Mouse (Mus musculus): ENCODE results near the gene Pitx3. TPM values are rescaled to one million over a fixed set of nuclear protein-coding genes. Genes with fewer than 3 reads are reported as not detected.
"Not testable (repeated sequence)": the region's sequence is repeated elsewhere in the genome, so short reads cannot be mapped to it uniquely, and the experiment has no call there.

Gene Pitx3
- 0.12 and 0.19 TPM in 2 replicates for polyA plus RNA-seq (2012; rRNA removed)

DNA sequence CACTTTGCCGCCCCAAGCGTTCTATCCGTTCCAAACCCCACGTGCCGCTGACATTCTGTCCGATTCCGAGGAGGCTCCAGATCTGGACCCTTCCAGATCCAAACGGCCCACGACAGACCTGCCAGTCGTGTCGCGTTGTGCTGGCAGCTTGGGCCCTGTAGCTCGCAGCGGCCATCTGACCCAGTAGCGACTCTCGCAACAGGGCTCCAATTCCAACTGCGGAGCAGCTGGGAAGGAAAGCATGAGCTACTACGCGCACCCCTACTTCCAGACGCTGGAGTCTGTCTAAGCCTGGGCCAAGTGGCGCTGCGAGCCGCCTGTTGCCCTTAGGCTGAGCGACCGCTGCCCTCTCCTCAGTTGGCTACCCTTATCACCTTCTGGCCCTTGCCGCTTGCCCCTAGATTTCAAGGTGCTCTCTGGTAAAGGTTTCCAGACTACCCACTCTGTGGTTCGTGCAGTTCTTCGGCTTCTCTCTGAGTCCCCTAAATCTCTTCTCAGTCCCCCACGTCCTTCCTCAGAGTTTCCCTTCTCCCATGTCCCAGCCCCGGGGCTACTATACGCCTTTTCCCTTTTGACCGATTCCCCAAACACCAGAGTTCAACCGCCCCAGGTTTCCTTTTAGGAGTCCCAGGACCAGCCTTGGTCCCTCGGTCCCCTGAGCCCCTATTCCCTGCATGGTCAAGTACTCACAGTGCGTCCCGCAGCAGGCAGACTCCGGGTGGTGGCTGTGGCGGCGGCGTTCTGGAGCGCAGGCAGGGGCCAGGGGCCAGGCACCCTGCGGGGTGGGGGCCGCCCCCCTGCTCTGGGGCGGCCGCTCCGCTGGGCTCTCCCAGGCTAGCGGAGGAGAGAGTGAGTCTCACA lies at the start of gene Pitx3:
Pitx3 (minus strand) TSS at position 816 of the 861 bp plus-strand sequence.
- DNase-seq (ENCODE audit: low spot score): no peak

DNA sequence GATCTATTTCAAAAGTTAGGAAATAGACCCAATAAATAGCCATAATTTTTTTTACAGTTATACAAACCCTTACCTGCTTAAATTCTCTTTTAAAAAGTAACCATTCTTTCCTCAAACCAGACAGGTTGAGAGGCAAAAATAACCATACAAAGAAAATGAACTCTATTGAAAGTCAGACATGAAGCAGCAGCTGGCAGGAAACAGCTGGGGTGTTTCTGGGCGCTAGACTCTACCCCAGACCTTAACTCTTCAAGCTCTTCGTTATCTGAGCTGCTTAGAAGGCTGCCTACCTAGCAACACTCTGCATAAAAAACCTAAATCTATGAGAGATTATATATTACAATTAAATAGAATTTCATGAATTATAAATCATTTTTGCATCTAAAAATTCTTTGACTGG lies 39.1 kb upstream of the Pitx3 start:
- DNase-seq (ENCODE audit: low spot score): no peak

DNA sequence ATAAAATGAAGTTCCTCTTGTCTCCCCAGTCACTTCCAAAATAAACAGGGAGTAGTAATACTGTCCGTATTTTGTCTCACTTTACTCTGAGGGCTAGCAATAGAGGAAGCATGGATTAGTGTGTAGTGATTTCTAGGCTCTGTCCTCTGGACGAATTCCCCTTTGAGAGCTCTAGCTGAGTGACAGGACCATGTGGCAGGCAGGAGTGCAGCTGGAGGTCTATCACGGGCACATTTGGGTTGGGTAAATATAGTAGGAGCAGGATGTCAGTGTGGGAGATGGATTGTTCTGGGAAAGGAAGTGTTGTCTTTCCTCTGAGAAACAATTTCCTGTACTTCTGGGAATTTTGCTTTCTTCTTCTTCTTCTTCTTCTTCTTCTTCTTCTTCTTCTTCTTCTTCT lies 38.5 kb upstream of the Pitx3 start:
- no peak for DNase-seq (ENCODE audit: low spot score)

DNA sequence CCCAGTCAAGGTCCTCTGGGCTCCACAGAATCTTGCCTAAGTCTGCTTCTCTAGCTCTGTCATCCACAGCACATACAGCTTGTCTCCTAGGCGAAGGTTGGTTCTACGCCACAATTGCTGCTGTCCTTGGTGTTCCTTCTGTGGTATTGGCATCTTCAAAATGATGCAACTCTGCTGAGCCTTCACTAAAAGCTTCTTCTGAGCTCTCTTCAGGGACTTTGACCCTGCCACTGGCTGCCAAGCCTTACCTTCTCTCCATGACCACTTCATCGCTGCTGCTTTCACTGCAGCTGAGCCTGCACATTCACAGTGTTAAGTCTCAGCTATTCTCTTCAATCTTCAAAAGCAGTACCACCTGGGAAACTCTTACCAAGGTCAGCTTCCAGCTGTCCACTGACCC lies 34.1 kb upstream of the Pitx3 start:
- DNase-seq (ENCODE audit: low spot score): no peak

DNA sequence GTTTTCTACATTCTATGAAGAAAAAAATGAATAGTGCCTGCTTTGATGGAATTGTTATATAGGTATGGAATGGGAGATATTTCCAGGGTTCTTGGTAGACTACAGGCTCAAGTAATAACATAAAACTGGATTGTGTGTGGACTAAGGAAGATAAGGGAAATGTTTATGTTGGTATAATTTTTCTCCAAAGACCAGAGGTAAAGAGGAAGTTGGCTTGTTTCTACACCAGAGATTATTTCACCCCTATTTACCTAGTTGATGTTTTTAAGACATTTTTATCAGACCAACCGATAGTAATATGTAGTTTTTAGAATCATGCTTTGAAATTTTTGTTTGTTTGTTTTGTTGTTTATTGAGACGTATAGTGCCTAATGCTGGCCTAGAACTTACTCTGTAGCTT lies 32.1 kb upstream of the Pitx3 start:
- no peak for DNase-seq (ENCODE audit: low spot score)

DNA sequence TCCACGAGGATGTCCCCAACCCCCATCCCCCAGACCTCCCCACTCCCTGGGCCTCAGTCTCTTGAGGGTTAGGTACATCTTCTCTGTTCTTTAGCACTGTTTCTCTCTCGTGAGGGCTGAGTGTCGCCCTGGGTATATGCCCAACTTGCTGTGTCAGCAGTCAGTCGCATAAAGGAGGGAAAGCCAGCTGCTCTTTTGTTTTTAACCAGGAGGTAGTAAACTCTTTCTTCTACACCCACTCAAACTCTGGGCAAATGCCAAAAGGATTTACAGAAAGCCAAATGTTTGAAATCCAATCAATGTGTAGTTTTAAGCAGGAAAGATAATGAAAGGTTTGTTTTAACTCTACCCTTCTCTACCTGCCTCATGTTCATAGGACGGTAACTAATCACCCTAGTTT lies 28.9 kb upstream of the Pitx3 start:
- DNase-seq (ENCODE audit: low spot score): no peak

DNA sequence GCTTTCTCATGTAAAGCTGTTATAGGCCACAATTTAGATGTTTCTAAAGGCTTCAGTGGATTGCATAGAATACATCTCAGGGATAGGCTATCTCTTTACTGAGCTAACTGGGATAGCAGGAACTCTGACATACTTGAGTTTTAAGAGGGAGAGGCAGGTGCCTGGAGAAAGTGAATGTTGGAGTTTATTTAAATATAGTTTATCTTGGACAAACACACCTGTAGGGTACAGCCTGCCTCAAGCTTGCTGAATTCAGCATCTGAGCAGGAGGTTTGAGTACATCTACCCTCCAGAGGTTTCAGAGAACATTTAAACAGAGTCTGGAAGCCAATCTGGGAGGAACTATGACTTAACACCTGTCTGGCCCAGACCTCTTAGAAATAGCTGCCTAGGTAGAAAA lies 27.0 kb upstream of the Pitx3 start:
- DNase-seq (ENCODE audit: low spot score): no peak

DNA sequence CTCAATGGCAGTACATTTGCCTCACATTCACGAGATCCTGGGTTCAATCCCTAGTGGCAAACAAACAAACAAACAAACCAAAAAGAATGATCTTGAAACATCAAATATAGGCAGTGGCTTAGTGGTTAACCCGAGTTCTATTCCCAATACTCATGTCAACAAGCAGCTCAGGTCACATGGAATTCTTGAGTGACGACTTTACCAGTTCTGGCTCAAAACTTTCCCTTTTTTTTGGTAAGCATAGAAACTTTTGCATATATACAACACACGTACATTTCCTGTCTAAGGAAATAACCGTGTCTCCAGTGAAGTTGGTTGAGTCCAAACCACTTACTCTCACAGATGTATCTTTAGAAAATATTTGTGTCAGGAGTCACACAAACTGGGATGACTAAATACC lies 24.4 kb upstream of the Pitx3 start:
- no peak for DNase-seq (ENCODE audit: low spot score)

DNA sequence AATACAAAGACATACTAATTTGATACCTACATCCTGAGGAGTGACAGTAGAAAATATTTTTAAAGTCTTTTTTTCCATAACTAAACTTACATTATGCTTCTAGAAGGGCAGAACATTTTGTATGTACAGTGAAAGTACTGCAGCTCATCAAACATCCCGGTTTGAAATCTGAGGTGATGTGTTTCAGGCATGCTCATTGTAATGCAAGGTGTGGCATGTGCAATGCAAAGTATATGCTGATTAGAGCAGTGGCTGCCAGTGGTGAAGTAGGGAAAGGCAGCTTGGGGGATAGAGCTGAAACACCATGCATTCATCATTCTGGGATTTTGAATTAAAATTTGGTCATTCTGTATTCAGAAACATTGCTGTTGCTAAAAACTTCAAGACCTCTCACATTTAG lies 21.8 kb upstream of the Pitx3 start:
- no peak for DNase-seq (ENCODE audit: low spot score)

DNA sequence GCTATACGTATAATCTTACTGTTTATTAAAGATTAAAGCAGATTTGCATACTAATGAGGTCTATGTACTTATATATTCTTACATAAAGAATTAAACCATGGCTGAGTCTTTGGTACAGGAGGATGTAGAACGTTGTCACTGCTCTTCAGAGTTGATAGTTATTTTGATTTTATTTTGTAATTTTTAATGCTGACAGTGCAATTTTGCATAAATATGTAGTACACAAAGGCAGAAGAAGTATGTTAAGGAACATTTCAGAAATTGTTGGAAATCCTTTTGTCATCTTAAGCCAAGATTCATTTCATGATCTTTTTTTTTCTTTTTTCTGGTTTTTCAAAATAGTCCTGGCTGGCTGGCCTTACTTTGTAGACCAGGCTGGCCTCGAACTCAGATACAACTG lies 21.3 kb upstream of the Pitx3 start:
- DNase-seq (ENCODE audit: low spot score): no peak

DNA sequence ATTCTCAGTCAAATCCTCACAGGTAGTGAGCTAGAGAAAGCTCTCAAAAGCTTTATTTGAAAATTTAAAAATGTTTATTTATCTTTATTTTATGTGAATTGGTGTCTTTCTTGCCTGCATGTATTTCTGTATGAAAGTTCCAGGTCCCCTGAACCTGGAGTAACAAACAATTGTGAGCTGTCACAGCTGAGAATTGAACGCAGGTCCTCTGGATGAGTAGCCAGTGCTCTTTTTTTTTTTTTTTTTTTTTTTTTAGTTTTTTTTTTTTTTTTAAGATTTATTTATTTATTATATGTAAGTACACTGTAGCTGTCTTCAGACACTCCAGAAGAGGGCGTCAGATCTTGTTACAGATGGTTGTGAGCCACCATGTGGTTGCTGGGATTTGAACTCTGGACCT lies 19.0 kb upstream of the Pitx3 start:
- not testable (repeated sequence) for DNase-seq (ENCODE audit: low spot score)

DNA sequence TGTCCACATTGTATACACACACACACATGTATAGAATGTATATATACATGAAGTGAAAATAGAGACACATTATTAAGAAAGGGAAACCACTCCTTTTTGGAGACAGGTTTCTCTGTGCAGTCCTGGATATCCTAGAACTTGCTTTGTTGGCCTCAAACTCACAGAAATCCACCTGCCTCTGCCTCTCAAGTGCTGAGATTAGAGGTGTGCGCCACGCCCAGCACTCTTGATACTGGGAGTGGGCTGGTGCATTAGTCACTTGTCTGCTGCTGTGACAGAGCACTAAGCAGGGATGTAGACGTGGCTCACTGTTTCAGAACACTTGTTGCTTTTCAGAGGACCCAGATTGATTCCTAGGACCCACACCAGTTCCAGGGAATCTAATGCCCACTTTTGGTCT lies 17.8 kb upstream of the Pitx3 start:
- DNase-seq (ENCODE audit: low spot score): no peak

DNA sequence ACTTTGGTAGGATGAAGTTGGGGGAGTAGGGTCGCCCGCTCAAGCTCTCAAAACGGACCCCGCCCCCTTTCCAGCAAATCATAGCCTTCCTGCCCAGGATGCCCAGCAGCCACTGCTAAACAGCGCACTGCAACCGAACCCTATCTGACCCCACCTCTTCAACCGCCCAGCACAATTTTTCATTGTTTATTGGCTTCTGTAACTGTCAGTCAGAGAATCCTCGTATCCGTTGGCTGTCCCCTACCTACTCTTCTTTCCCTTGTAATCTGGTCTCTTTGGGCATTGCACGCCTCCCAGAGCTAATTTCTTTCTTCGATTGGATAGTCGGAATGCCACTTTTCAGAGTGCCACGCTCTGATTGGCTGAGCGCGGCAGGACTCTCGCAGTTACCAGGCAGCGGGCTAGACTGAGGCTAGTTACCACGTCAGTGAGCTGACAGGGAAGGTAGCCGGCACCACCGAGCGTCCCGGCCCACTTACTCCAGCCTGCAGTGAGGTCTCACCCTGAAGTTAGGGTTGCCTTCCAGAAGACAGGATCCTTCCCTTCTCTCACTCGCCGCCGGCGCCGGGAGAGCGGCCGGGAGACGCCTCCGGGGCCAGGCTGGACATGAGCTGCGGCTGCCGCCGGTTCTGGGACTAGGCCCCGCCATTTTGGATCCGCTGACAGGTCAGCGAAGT lies 4.1 kb upstream of the Pitx3 start, which contains the start of gene Gbf1:
Gbf1 (plus strand) TSS at position 383 of the 677 bp plus-strand sequence.
- DNase-seq (ENCODE audit: low spot score): peak; percentile 83

DNA sequence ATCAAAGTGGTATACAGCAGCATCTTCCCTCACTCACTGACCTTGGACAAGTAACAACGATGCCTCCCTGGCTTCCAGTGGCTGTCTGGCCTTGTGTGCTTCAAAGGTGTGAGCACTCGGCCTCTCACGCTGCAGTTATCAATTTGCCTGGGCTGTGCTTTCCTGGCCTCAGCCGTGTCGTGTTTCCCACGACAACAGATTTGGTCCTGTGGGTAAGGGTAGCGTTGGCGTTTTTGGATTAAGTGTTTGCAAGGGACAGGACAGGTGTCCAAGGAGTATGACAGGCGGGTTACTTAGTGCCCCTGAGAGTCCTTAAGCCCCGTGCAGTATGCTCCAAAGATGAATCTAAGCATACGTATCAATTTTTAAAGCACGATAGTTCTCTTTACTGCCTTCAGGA lies 965 bp upstream of the Pitx3 start:
- DNase-seq (ENCODE audit: low spot score): no peak

DNA sequence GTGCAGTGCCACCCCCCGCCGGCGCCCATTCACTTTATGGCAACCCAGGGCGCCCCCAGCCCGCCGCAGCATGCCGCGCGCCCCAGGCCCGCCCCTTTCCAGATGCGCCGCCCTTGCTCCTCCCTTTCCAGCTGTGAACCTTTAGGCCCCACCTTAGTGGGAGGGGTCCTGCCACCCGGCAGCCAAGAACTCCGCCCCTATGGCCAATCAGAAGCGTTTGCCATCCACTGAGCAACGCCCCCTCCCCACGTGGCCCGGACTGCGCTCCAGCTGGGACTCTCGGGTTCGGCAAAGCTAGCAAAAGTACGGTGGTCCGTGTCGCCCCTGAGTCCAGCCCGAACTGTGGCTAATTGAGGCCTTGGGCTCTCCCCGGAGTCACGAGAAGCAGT lies 240 bp upstream of the Pitx3 start:
- peak; percentile 47 for DNase-seq (ENCODE audit: low spot score)

DNA sequence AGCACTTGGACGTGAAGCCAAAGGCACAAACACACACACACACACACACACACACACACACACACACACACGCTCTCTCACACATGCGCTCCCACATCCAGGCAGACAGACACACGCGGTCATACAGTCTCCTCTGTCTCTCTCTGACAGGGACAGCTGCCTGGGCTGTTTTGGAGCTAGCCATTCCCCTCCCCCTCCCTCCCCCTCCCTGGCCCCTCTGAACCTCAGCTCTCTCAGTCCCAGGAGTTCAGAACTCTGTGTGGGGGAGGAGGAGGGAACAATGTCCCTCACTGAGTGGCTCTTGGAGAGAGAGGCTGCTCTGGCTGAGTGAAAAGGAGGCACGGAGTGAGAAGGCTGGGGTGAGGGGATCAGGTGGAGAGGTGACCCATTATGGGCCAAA lies 7.0 kb downstream of the Pitx3 start:
- no peak for DNase-seq (ENCODE audit: low spot score)

DNA sequence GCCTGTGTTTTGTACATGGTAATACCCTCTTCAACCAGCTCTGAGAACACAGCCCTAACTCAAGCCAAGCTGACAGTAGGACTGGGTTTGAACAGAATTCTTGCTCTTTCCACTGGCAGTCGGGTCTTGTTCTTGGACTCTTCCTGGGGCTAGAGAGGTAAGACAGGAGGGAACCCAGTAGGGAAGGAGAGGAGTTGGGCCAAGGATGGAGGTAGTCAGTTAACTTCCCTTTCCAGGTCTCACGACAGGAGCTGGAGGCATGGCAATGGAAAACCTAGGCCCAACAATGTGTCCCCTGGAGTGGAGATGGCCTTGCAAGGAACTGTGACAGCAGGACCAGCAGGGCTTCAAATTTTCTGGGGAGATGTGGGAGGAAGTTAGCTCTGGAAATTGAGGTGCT lies 7.8 kb downstream of the Pitx3 start:
- no peak for DNase-seq (ENCODE audit: low spot score)

DNA sequence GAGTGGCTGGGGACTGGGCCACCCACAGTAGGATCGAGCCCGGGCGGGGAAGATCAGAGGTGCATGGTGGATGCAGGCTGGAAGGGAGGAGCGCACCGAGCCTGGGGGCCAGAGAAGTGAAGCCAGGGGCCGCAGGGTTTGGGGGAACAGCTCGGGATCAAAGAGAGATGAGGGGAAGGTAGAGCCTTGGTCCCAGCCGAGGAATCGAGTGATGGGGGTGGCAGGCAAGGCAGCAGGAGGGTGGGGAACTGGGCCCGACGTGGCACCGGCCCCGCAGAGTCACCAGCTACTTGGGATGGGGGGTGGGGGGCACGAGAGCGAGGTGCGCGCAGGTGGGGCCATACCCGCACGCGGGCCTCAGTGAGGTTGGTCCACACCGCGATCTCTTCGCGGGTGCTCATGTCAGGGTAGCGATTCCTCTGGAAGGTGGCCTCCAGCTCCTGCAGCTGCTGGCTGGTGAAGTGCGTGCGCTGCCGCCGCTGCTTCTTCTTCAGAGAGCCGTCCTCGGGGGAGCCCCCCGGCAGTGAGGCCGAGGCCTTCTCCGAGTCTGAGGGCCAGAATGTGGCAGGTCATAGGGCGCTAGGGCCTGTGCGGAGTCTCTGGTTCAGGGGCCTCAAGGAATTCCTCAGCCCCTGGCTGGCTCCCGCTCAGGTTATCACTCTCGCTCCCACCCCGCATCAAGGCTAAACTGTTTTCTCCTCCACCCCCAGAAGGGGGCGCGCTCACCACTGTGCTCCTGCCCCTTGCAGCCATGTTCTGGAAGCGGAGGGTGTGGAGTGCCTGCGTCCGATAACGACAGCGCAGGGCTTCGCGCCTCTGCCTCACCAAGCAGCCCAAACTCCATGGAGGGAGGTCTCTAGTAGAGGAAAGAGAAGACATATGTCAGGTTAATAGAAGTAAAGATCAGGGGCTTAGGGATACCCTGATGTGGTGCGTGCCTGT lies 11.2 kb downstream of the Pitx3 start:
- peak; percentile 65 for DNase-seq (ENCODE audit: low spot score)

DNA sequence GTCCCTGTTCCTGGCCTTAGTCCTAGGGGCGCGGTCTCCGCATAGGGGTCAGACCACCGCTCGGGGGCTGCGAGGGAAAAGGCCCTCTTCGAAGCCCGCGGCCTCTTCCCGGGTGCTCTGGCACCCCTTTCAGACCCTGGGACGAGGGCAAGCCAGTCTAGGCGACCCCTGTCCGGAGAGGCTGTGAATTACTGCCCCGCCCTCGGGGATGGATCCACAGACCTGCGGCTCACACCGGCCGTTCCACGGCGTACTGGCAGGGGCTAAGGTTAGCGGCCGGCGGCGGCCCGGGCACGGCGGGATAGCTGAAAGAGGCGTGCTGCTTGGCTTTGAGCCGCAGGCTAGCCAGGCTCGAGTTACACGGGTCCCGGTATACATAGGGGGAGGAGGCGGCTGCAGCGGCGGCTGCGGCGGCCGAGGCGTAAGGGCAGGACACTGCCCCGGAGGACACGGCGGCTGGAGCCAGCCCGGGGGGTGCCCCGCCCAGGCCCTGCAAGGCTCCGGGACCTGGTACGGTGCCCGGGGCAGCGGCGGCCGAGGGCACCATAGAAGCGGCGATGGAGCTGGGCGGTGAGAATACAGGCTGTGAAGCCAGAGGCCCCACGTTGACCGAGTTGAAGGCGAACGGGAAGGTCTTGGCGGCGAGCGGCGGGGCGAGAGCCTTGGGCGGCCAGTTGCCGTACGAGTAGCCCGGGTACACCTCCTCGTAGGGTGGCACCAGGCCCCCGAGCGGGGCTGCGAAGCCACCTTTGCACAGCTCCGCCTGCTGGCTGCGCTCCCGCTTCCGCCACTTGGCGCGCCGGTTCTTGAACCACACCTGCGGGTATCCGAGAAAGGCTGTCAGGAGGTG lies 12.1 kb downstream of the Pitx3 start:
- DNase-seq (ENCODE audit: low spot score): peak; percentile 54

DNA sequence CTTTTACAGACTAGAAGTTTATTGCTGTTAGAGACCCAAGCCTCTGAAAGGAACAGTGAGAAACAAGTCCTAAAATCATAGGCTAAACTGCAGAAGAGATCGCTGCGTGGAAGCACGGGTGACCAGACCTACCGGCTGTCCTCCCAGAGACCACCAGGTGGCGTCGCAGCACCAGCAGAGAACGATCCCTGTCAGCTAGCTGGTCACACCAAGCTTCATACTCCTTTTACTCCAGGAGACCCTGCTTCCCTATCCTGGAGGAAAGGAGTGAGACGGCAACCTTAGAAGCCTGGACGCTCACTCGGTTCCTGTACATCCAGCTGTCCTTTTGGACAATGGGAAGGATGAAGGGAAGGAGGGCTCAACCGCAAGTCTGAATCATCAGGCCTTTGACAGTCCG lies 12.8 kb downstream of the Pitx3 start:
- peak; percentile 77 for DNase-seq (ENCODE audit: low spot score)

DNA sequence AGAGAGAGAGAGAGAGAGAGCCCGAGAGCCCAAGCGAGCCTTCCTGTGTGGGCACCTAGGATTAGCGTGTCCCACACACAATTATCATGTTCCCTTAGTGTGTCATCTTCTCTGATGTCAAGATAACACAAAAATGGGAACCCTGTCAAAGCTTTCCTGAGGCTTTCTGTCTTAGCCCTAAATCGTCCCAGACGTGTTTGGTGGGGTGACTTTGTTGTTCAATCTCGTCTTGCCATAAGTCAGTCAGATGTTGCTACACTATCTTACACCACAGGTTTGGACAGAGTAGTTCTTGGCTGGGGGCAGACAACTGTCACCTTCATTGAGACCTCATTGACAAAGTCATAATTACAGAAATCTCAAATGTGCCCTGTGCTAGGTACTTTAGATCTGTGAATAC lies 15.5 kb downstream of the Pitx3 start:
- DNase-seq (ENCODE audit: low spot score): no peak

Data from urinary bladder, adult 2 months (tissue).